Mouse (Mus musculus) frontal cortex, postnatal 10 days (tissue): ENCODE results near the gene Vars.
A peak's percentile ranks its signal among the peaks of the same experiment; 100 is the strongest.
"Not testable (repeated sequence)": the region's sequence is repeated elsewhere in the genome, so short reads cannot be mapped to it uniquely, and the experiment has no call there.

Source experiments
- DNase-seq, 2 experiments: peaks; one replicate each; pipeline ENCODE4 v3.0.0; 2022; ENCODE audit warnings: low spot score in 2 of 2, mixed read lengths in 1 of 2

Vars gene

GRCm38 (mm10) chr17:35000717-35001451 is at the start of gene Vars:
Gene Vars, plus strand, starts transcription at chr17:35000987.
- DNase-seq, result peak; percentile 70 to 83

DNA sequence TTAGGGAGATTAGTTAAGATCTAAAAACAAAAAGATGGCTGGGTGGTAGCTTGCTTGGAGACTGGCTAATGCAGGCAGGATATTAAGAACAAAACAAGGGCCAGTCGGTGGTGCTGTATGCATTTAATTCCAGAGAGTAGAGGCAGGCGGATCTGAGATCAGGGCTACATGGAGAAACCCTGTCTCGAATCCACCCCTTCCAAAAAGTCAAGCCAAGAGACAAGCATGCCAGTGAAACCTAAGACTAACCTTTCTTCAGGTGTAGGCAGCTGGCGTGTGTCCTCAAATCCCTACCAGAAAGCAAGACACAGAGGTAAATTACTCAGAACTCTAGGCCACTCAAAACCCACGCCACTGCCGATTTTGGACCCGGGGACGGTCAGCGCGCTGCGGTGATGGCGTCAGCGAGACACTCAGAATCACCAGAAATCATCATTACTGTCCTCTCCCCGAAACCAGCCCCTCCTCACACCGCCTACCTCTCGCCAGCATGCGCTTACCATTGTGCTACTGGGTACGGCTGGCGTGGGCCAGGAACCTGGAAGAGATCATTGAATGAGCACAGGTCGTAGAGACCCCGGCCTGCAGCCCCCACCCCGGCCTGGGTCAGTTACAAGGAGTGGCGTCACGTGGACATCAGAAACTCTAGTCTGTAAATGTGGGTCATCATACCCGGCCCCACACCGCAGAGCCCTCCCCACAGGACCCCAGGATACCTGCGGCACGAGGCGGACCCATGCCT is 49.0 kb upstream of the Vars start:
- DNase-seq, result peak in 1 of 2 experiments; percentile 69

GRCm38 (mm10) chr17:34952378-34953040 is 48.3 kb upstream of the Vars start:
- DNase-seq, result peak in 1 of 2 experiments; percentile 80

DNA sequence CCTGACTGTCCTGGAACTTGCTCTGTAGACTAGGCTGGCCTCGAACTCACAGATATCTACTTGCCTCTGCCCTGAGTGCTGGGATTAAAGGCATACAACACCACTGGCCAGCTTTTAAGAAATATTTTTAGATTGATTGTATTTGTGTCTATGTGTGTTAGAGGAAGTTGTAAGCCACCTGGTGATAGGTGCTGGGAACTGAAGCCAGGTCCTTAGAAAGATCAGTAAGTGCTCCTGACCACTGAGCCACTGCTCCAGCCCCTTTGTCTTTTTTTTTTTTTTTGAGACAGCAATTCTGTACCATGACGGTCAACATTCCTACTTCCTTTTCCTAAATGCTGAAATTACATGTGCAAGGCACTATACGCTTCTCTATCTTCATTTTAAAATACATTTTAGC is 47.5 kb upstream of the Vars start:
- DNase-seq, result no peak

GRCm38 (mm10) chr17:34953904-34954303 is 46.9 kb upstream of the Vars start:
- DNase-seq, result no peak

- DNase-seq, result no peak
Observed at GRCm38 (mm10) chr17:34954831-34955230, 46.0 kb upstream of the Vars start.

DNA sequence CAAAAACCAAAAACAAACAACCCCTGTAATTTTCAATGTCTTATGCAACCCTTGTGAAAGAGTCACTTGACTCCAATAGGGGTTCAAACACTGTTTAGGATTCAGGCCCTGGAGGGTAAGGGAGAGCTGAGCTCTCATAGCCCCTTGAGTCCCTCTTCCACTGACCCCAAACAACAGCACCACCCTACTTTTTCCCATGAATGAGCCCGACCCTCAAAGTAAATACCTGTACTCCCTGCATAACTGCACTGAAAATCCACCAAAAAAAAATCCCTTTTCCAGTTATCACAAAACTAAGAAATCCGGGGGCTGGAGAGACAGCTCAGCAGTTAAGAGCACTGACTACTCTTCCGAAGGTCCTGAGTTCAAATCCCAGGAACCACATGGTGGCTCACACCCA is 44.9 kb upstream of the Vars start:
- DNase-seq, result no peak

GRCm38 (mm10) chr17:34956340-34956739 is 44.4 kb upstream of the Vars start:
- no peak for DNase-seq

- DNase-seq, result not testable (repeated sequence)
Observed at GRCm38 (mm10) chr17:34957291-34957690, 43.5 kb upstream of the Vars start.

DNA sequence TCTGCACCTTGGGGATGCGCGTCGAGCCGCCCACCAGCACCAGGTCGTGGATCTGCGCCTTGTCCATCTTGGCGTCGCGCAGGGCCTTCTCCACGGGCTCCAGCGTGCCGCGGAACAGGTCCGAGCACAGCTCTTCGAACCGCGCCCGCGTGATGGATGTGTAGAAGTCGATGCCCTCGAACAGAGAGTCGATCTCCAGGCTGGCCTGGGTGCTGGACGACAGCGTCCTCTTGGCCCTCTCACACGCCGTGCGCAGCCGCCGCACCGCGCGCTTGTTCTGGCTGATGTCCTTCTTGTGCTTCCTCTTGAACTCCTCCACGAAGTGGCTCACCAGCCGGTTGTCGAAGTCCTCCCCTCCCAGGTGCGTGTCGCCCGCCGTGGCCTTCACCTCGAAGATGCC is 42.8 kb upstream of the Vars start:
- DNase-seq, result not testable (repeated sequence)

GRCm38 (mm10) chr17:34958734-34959129 is 42.1 kb upstream of the Vars start:
- not testable (repeated sequence) for DNase-seq

DNA sequence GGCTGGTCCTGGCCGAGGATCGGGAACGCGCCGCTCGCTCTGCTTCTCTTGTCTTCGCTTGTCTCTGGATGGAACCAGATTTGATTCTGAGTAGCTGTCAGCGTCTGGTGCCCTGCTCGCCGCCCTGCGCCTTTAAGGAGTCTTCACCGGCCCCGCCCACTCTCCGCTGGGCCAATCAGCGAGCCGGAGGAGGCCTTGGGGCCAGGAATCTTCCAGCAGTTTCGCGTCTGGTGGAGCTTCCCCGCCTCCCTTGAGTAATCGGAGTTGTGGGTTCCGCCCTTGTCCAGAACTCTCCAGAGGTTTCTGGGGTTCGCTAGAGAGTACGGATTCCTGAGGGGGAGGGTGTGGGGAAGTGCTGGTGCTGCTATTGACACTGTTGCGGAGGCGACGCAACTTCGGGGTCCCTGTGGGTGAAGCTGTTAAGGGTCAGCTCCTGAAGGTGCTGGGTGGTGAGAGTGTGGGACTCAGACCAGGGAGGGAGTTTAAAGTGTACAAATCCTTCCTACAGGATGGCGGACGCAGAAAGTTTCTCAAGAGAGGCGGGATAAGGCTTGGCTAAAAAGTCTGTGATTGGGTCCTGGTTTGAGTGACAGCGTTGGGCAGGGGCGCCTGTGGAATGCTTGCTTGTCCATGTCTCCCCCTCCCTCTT is 41.5 kb upstream of the Vars start, which contains the start of gene Hspa1b:
Gene Hspa1b (minus strand): TSS at position 109 of the 649 bp plus-strand sequence.
- DNase-seq, result peak; percentile 60 to 72

GRCm38 (mm10) chr17:34959881-34960515 is 40.8 kb upstream of the Vars start:
- no peak for DNase-seq

DNA sequence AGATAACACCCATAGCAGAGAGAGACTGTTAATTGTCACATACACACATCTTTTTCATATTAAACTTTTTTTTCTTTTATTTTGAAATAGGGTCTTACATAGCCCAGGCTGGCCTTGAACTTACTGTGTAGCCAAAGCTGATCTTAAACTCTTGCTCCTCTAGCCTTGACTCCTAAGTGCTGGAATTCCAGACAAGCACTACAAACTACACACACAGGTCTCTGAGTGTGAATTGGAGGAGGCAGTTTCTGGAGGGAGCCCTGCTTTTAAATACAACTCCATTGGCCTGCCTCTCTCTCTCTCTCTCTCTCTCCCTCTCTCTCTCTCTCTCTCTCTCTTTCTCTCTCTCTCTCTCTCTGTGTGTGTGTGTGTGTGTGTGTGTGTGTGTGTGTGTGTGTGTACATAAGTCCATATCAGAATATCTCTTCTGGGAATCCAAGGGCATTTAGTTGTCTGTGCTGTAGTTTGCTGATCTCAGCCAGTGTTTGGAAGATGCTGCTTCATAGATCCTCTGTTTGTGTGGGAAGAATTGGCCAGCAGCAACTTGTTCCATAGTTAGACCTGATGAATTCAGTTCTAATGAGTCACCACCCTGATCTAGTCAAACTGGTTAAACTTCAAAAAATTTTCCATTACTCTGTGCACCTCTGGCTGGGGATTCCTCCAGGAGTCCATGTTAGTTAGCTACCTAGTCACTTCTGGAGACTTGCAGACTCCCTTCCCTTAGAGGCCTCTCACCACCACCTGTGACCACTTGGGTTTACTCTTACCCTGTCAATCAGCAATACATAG is 39.9 kb upstream of the Vars start:
- no peak for DNase-seq

- DNase-seq, result no peak
Observed at GRCm38 (mm10) chr17:34962125-34962524, 38.7 kb upstream of the Vars start.

DNA sequence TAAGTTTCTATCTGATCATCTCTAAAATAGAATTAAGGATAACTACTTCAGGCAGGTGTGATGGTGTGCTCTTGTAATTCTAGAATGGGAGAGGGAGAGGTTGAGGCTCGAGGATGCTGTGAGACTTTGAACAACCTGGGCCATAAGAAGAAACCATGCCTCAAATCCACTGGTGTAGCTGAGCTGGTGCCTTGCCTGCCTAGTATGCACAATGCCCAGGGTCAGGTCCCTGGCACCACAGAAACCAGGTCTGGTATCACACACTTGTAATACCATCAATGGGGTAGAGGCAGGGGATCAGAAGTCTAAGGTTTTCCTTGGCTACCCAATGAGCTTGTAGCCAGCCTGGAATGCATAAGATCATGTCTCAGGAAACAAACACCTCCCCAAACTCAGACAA is 37.9 kb upstream of the Vars start:
- DNase-seq, result no peak

GRCm38 (mm10) chr17:34964640-34965049 is 36.1 kb upstream of the Vars start:
- DNase-seq, result no peak

GRCm38 (mm10) chr17:34965627-34966026 is 35.2 kb upstream of the Vars start:
- DNase-seq, result no peak

- not testable (repeated sequence) for DNase-seq
Observed at GRCm38 (mm10) chr17:34969822-34970221, 31.0 kb upstream of the Vars start, which contains the start of gene Gm20481. Gene Gm20481, plus strand, starts transcription at chr17:34969912.

DNA sequence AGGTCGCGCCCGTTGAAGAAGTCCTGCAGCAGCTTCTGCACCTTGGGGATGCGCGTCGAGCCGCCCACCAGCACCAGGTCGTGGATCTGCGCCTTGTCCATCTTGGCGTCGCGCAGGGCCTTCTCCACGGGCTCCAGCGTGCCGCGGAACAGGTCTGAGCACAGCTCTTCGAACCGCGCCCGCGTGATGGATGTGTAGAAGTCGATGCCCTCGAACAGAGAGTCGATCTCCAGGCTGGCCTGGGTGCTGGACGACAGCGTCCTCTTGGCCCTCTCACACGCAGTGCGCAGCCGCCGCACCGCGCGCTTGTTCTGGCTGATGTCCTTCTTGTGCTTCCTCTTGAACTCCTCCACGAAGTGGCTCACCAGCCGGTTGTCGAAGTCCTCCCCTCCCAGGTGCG is 29.9 kb upstream of the Vars start:
- not testable (repeated sequence) for DNase-seq

- DNase-seq, result not testable (repeated sequence)
Observed at GRCm38 (mm10) chr17:34971694-34972068, 29.1 kb upstream of the Vars start.
